ENCODE assay signal across 24 mouse cellular contexts in genomic region chr10:108668944-108669343, GRCm38 (mm10). TPM values are rescaled to one million over a fixed set of nuclear protein-coding genes. Genes with fewer than 3 reads are reported as not detected.
DNase-seq lines count a peak whose midpoint lies in the region; ATAC-seq and TF ChIP-seq lines count a peak whose summit lies in the region.
"Had no signal": no experiment of that assay in that cellular context is flagged by ENCODE, and none has a peak within 500 bp of the region (broad histone marks: within the 10 kb centered on the region; RNA-seq: fewer than 3 reads in every experiment).

No protein-coding gene starts in this region.

- no peak for DNase-seq in frontal cortex, postnatal 36 days (ENCODE audit: low spot score in 2 of 2)
- no peak for DNase-seq in layer of hippocampus, adult 2 months (ENCODE audit: low spot score in 2 of 2)
- no peak for DNase-seq in layer of hippocampus, adult 8-10 months (ENCODE audit: low spot score in 2 of 2)
- DNase-seq in left cerebral cortex, adult 2 months (ENCODE audit: extremely low spot score in 1 of 2, low spot score in 2 of 2) = no peak
- DNase-seq in left cerebral cortex, adult 8-10 months (ENCODE audit: low spot score in 2 of 2) = no peak
- DNase-seq in brain, adult 2 months (ENCODE audit: low read depth, low spot score) = peak; percentile 76
- DNase-seq in lung, postnatal 10 days = no peak
- DNase-seq: adrenal gland, adult 2 months; adrenal gland, adult 8-10 months; adrenal gland, postnatal 10 days; adrenal gland, postnatal 14 days; adrenal gland, postnatal 25 days; adrenal gland, postnatal 36 days; B cell, adult 2 months; cerebellum, adult 11 months; cerebellum, adult 11-12 months; cerebellum, adult 18-20 months had no signal

- peak overlapping the region; percentile 75 for H3K27ac ChIP-seq in layer of hippocampus, adult 2 months
- H3K27ac ChIP-seq in left cerebral cortex, adult 2 months = peak overlapping the region; percentile 73

- intact Hi-C loops in left cerebral cortex, adult 2 months (cut with DNase I) = no loop called here

- no peak for TF ChIP-seq CTCF in layer of hippocampus, adult 2 months (conservative IDR thresholded peaks at IDR 0.05)
- TF ChIP-seq CTCF in left cerebral cortex, adult 2 months (IDR thresholded peaks at IDR 0.05) = no peak

- no peak overlapping the region for H3K4me3 ChIP-seq in layer of hippocampus, adult 2 months
- H3K4me3 ChIP-seq in left cerebral cortex, adult 2 months = no peak overlapping the region

- peak; percentile 62 for ATAC-seq in frontal cortex, adult (ENCODE audit: low TSS enrichment)
- ATAC-seq: activated CD4-positive, CD25-positive, alpha-beta regulatory T cell, adult 4 months; CD4-positive, CD25-positive, alpha-beta regulatory T cell, adult 4 months; Patski had no signal

RNA-seq across cellular contexts. Expression of gene Gm5136, which starts 31.0 kb away (rescaled TPM):
- total RNA-seq in layer of hippocampus, adult 2 months (2021) = 1 to 10 TPM; 3.5 TPM
- 1 to 10 TPM; 2.1 to 5.2 (median 3.1) TPM for total RNA-seq in layer of hippocampus, adult 8-10 months (2022)
- 1 to 10 TPM; 3.2 to 4.0 TPM for total RNA-seq in left cerebral cortex, adult 2 months (2021)
- total RNA-seq in left cerebral cortex, adult 8-10 months (2022) = 1 to 10 TPM; 2.6 to 3.7 (median 3.2) TPM
- total RNA-seq: adrenal gland, adult 2 months; adrenal gland, postnatal 10 days; adrenal gland, postnatal 14 days; adrenal gland, postnatal 25 days; adrenal gland, postnatal 36 days; adrenal gland, postnatal 4 days; CH12.LX; MEL had no signal
